Mouse (Mus musculus) liver, embryonic 15.5 days (tissue): ENCODE results near the gene Krt23. TPM values are rescaled to one million over a fixed set of nuclear protein-coding genes. Genes with fewer than 3 reads are reported as not detected.
A peak's percentile ranks its signal among the peaks of the same experiment; 100 is the strongest.

ENCODE experiments used
- ATAC-seq: fragments of 200-750 bp; cut with Nextera tagmentation; 2 replicates; pipeline ENCODE4 v1.8.0; 2017; ENCODE audit warnings: moderate number of reproducible peaks, mild to moderate bottlenecking, moderate library complexity; ENCODE audit not compliant: insufficient read depth
- H3K27ac ChIP-seq: fragments of 300-500 bp; sonication (generic); replicated peaks from 2 replicates; pipeline ENCODE4 v1.5.1; 2015; ENCODE audit warnings: mild to moderate bottlenecking, inconsistent platforms
- H3K27me3 ChIP-seq: fragments of 300-500 bp; sonication (generic); 2 replicates; pipeline ENCODE4 v1.6.1; 2015; ENCODE audit warnings: mild to moderate bottlenecking, inconsistent platforms
- H3K36me3 ChIP-seq: fragments of 300-500 bp; sonication (generic); replicated peaks from 2 replicates; pipeline ENCODE4 v1.6.1; 2015; ENCODE audit warnings: moderate library complexity, mild to moderate bottlenecking, inconsistent platforms
- H3K4me1 ChIP-seq: fragments of 300-500 bp; sonication (generic); replicated peaks from 2 replicates; pipeline ENCODE4 v1.6.1; 2015; ENCODE audit warnings: inconsistent platforms
- H3K4me2 ChIP-seq: fragments of 300-500 bp; sonication (generic); 2 replicates; pipeline ENCODE4 v1.6.1; 2015; ENCODE audit warnings: moderate library complexity, mild to moderate bottlenecking, inconsistent platforms
- H3K4me3 ChIP-seq: fragments of 300-500 bp; sonication (generic); replicated peaks from 2 replicates; pipeline ENCODE4 v1.5.1; 2015; ENCODE audit warnings: mild to moderate bottlenecking, inconsistent platforms
- H3K9ac ChIP-seq: fragments of 300-500 bp; sonication (generic); 2 replicates; pipeline ENCODE4 v1.6.1; 2015; ENCODE audit warnings: moderate library complexity, mild to moderate bottlenecking, inconsistent platforms
- H3K9me3 ChIP-seq: fragments of 300-500 bp; sonication (generic); replicated peaks from 2 replicates; pipeline ENCODE4 v1.6.1; 2016; ENCODE audit warnings: inconsistent platforms
- WGBS: fragments of 180-500 bp; shearing (Covaris S2); methylation state at CpG from one replicate; pipeline ENCODE4 v1.1.7; 2015; ENCODE audit warnings: mixed read lengths; ENCODE audit not compliant: insufficient replicate concordance; 5-methylcytosine and 5-hydroxymethylcytosine counted together
- polyA plus RNA-seq: library from polyadenylated mRNA; unstranded; fragments of >200 nt; fragmentation: Nextera tagmentation; extraction: Ambion mirVana; gene quantifications from 2 replicates; pipeline ENCODE4 v1.2.1, GENCODE M21; 2015

Gene Krt23
- polyA plus RNA-seq, 1 experiment from 2014 or later: 1.0 TPM

DNA sequence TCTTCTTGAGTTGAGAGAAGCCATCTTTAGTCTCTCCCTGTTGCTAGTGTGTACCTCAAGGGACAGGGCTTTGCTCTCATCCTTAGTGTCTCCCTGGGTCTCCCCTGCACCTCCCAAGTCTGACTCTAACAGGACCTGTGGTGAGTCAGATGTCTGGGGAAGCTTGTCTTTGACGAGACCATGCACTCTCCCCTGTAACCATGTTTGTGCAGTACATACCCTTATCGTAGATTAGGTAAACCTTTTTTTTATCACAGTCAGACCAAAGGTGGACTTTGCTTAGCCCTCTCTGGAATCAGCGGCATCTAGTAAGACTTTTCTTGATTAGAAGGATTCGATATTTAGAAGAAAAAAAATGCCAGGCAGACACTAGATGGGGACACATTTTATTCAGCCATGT lies 38.9 kb downstream of the Krt23 start:
- H3K36me3 ChIP-seq: no peaks in the 10 kb centered on the region
- no peak overlapping the region for H3K4me2 ChIP-seq
- H3K4me3 ChIP-seq: no peak overlapping the region
- H3K9me3 ChIP-seq: no peaks in the 10 kb centered on the region
- ATAC-seq: no peak
- no peaks in the 10 kb centered on the region for H3K27me3 ChIP-seq
- no peak overlapping the region for H3K27ac ChIP-seq
- H3K4me1 ChIP-seq: no peaks in the 10 kb centered on the region
- no peak overlapping the region for H3K9ac ChIP-seq
- 48% methylated on average over 4 of the region's 4 CpGs for WGBS

DNA sequence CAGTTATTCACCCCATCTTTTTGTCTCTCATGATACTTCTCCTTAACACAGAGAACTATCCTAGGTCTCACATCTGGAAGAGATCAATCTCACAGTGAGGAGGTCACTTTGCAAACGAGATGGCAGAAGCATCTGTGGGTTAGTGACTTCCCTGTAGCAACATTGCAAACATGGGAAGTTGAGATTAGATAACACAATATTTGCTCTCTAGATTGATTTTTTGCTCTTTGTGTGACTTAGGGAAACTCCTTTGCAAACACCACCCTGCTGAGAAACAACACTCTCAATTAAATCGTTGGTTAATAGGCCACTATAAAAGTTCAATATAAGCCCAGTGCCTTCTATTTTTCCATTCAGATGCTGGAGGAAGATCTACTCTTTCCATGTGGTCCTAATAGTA lies 44.2 kb downstream of the Krt23 start:
- no peak for ATAC-seq
- Histone ChIP-seq H3K27ac (no peak overlapping the region), H3K4me3 (no peak overlapping the region), H3K9me3 (no peaks in the 10 kb centered on the region), H3K4me2 (no peak overlapping the region), H3K9ac (no peak overlapping the region), H3K4me1 (no peaks in the 10 kb centered on the region), H3K27me3 (no peaks in the 10 kb centered on the region), H3K36me3 (no peaks in the 10 kb centered on the region)
- 37% methylated on average over 2 of the region's 2 CpGs for WGBS

DNA sequence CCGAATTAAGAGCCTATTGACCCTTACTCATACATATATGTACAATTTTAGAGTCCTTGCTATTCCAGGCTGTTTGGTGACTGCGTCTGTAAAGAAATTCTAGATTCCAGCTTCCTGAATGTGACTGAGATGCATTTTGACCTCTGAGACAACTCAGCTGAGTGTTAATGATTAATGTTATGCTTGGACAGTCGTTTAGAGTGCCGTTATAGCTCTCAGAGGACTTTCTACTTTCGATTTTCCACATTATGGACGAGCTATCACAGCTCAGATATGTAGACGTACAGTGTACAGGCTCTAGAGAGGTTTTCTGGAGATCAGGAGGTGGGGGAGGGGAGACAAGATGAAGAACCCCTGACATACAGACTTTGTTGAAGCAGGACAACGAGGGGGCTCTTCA lies 51.7 kb downstream of the Krt23 start:
- Histone ChIP-seq H3K4me2 (no peak overlapping the region), H3K4me3 (no peak overlapping the region), H3K27me3 (no peaks in the 10 kb centered on the region), H3K9me3 (no peaks in the 10 kb centered on the region), H3K36me3 (no peaks in the 10 kb centered on the region), H3K27ac (peak overlapping the region; percentile 55), H3K9ac (no peak overlapping the region), H3K4me1 (peaks cover 4% of the 10 kb centered on the region)
- 40% methylated on average over 8 of the region's 8 CpGs for WGBS
- ATAC-seq: no peak

DNA sequence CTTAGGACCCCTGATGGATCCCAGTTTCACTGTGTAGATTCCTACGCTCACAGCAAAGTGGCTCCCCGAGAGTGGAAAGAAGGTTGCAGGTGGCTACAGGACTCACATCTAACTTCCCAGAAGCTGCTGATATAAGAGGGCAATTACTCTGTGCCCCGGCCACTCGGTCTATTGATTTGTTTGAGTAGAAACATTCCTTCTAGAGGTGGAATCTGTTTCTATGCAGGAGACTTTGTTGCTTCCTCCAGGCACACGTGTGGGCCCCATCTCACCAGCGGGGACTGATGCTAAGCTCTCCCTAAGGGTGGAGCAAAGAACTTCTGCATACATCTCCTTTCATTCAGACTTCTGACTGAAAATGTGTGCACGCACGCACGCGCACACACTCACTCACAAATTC lies 53.5 kb downstream of the Krt23 start:
- H3K36me3 ChIP-seq: no peaks in the 10 kb centered on the region
- no peaks in the 10 kb centered on the region for H3K9me3 ChIP-seq
- H3K4me3 ChIP-seq: no peak overlapping the region
- no peak overlapping the region for H3K9ac ChIP-seq
- no peaks in the 10 kb centered on the region for H3K27me3 ChIP-seq
- ATAC-seq: no peak
- H3K4me2 ChIP-seq: no peak overlapping the region
- 57% methylated on average over 10 of the region's 10 CpGs for WGBS
- H3K27ac ChIP-seq: no peak overlapping the region
- peaks cover 4% of the 10 kb centered on the region for H3K4me1 ChIP-seq

DNA sequence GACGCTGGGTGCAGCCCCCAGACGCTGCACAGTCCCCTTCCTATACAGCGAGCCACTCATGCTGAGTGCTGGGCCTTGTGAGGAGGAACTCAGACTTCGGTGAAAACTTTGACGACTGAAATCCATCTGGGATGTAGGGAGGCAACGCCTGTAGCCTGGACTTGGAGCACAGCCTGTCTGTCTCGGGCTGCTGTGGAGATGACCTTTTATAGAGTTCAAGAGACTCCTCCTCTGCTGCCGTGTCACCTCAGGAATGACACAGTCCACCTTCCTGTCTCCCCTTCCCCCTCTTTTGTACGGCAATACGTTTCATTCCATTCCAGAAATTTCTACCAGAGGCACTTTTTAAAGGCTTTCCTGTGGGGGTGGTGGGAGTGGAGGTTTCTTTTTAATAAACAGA lies 55.0 kb downstream of the Krt23 start, which contains the start of gene Krt20:
TSS of gene Krt20 (minus strand) at position 179 of the 400 bp plus-strand sequence.
- Histone ChIP-seq H3K4me1 (peaks cover 4% of the 10 kb centered on the region), H3K9ac (0 out of 2 replicates have a peak within 1 kb of the TSS, but pooled peaks have one; percentile 18), H3K36me3 (no peaks in the 10 kb centered on the region), H3K4me2 (peak within 1 kb of the TSS; percentile 35), H3K27ac (0 out of 2 replicates have a peak within 1 kb of the TSS, but pooled peaks have one; percentile 41), H3K27me3 (no peaks in the 10 kb centered on the region), H3K9me3 (no peaks in the 10 kb centered on the region), H3K4me3 (peak within 1 kb of the TSS; percentile 49)
- ATAC-seq: peak; percentile 62; the same call in 1 of the 2 replicates
- 38% methylated on average over 10 of the region's 10 CpGs for WGBS

DNA sequence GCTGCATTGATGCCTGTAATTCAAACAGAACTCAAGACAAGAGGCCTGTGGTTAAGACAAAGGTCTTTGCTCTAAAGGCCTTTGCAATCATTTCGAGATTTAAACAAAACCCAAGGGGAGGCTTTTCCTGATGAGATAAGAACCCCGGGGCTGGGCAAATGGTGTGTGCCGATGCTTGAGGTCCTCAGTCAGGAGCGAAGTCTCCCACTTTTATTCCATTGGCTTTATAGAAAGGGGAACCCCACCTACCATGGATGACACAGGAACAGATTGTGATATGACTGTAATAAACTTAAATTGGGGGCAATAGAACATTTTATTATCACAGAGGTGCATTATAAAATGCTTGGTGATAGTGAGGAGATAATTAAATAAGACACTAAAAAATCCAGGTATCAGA lies 56.3 kb downstream of the Krt23 start:
- no peaks in the 10 kb centered on the region for H3K27me3 ChIP-seq
- no peaks in the 10 kb centered on the region for H3K36me3 ChIP-seq
- no peak overlapping the region for H3K27ac ChIP-seq
- peak overlapping the region; percentile 35 for H3K4me2 ChIP-seq
- no peak for ATAC-seq
- no peak overlapping the region for H3K9ac ChIP-seq
- H3K4me3 ChIP-seq: peak overlapping the region; percentile 33
- H3K4me1 ChIP-seq: peaks cover 4% of the 10 kb centered on the region
- H3K9me3 ChIP-seq: no peaks in the 10 kb centered on the region
- WGBS: 43% methylated on average over 4 of the region's 4 CpGs

DNA sequence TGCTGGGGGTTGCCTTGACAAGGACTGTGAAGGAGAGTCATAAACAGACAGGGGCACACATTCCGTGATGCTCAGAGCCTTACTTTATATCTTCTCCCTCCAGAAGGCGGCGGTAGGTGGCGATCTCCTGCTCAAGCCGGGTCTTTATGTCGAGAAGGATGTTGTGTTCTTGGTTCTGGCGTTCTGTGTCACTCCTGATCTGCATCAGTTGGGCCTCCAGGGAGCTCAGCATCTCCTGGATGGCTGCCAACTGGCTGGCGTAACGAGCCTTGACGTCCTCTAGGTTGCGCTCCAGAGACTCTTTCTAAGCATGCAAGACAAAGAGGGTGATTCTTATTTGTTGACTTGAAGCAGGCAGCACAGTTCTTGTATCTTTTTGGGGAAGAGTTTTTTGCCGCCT lies 62.3 kb downstream of the Krt23 start:
- Histone ChIP-seq H3K27me3 (no peaks in the 10 kb centered on the region), H3K9ac (no peak overlapping the region), H3K4me2 (no peak overlapping the region), H3K4me3 (no peak overlapping the region), H3K27ac (no peak overlapping the region), H3K9me3 (no peaks in the 10 kb centered on the region), H3K4me1 (no peaks in the 10 kb centered on the region), H3K36me3 (0 out of 2 replicates have a peak, but pooled peaks cover 2% of the 10 kb centered on the region)
- ATAC-seq: no peak
- WGBS: 51% methylated on average over 12 of the region's 12 CpGs

Other genes with a start within 250 kb of the Krt23 start
- gene Krt222, start 249.1 kb downstream of the Krt23 start, polyA plus RNA-seq: 0.06 and 0.07 TPM in 2 replicates
- not detected in 2 replicates for gene Krt24, start 207.9 kb downstream of the Krt23 start, polyA plus RNA-seq
- gene Krt25, start 170.2 kb downstream of the Krt23 start, polyA plus RNA-seq: not detected in 2 replicates
- not detected in 2 replicates for gene Krt26, start 155.2 kb downstream of the Krt23 start, polyA plus RNA-seq
- gene Krt27, start 142.0 kb downstream of the Krt23 start, polyA plus RNA-seq: not detected in 2 replicates
- gene Krt28, start 118.2 kb downstream of the Krt23 start, polyA plus RNA-seq: not detected in 2 replicates
- 2.1 and 3.1 TPM in 2 replicates for gene Krt10, start 103.8 kb downstream of the Krt23 start, polyA plus RNA-seq
- not detected in 2 replicates for gene Krt12, start 70.9 kb downstream of the Krt23 start, polyA plus RNA-seq
- gene Krt20, start 55.0 kb downstream of the Krt23 start, polyA plus RNA-seq: 33.2 and 34.0 TPM in 2 replicates
- gene Krt39, start 28.2 kb upstream of the Krt23 start, polyA plus RNA-seq: not detected in 2 replicates
- gene Krt40, start 50.0 kb upstream of the Krt23 start, polyA plus RNA-seq: not detected in 2 replicates
- gene Krtap3-3, start 57.7 kb upstream of the Krt23 start, polyA plus RNA-seq: not detected in 2 replicates
- not detected in 2 replicates for gene Krtap3-2, start 63.7 kb upstream of the Krt23 start, polyA plus RNA-seq
- not detected in 2 replicates for gene Gm11939, start 66.3 kb upstream of the Krt23 start, polyA plus RNA-seq
- not detected in 2 replicates for gene Krtap3-1, start 73.5 kb upstream of the Krt23 start, polyA plus RNA-seq
- gene Krtap1-5, start 87.9 kb upstream of the Krt23 start, polyA plus RNA-seq: not detected in 2 replicates
- not detected in 2 replicates for gene Krtap1-4, start 90.5 kb upstream of the Krt23 start, polyA plus RNA-seq
- not detected in 2 replicates for gene Krtap1-3, start 98.2 kb upstream of the Krt23 start, polyA plus RNA-seq
- gene Krtap9-3, start 105.0 kb upstream of the Krt23 start, polyA plus RNA-seq: not detected in 2 replicates
- not detected in 2 replicates for gene Gm11938, start 110.2 kb upstream of the Krt23 start, polyA plus RNA-seq
- not detected in 2 replicates for gene Gm11937, start 117.1 kb upstream of the Krt23 start, polyA plus RNA-seq
- not detected in 2 replicates for gene Krtap2-4, start 121.7 kb upstream of the Krt23 start, polyA plus RNA-seq
- not detected in 2 replicates for gene Gm11562, start 127.3 kb upstream of the Krt23 start, polyA plus RNA-seq
- not detected in 2 replicates for gene Krtap4-1, start 135.1 kb upstream of the Krt23 start, polyA plus RNA-seq
- gene Krtap4-2, start 141.9 kb upstream of the Krt23 start, polyA plus RNA-seq: not detected in 2 replicates
- not detected in 2 replicates for gene Krtap4-7, start 151.0 kb upstream of the Krt23 start, polyA plus RNA-seq
- not detected in 2 replicates for gene Gm11555, start 157.1 kb upstream of the Krt23 start, polyA plus RNA-seq
- gene Gm11563, start 165.8 kb upstream of the Krt23 start, polyA plus RNA-seq: not detected in 2 replicates
- not detected in 2 replicates for gene Krtap4-6, start 172.8 kb upstream of the Krt23 start, polyA plus RNA-seq
- not detected in 2 replicates for gene Gm14190, start 197.6 kb upstream of the Krt23 start, polyA plus RNA-seq
- gene Gm14180, start 241.2 kb upstream of the Krt23 start, polyA plus RNA-seq: not detected in 2 replicates